Mouse (Mus musculus) heart, postnatal 0 days (tissue): ENCODE results near the gene Exo5.

Experiments used
- CTCF ChIP-seq: IDR thresholded peaks from 2 replicates; pipeline ENCODE4 v1.5.1; 2016; ENCODE audit warnings: antibody characterized with exemption, control low read depth, low read depth
- EP300 ChIP-seq: IDR thresholded peaks from 2 replicates; pipeline ENCODE4 v1.6.1; 2016; ENCODE audit warnings: antibody characterized with exemption, low read depth

- TF ChIP-seq CTCF (no peak), EP300 (no peak)
Observed at GRCm38 (mm10) chr4:120955586-120955985, 30.8 kb upstream of the Exo5 start.
